Mouse (Mus musculus) lung, embryonic 14.5 days (tissue): ENCODE data around the gene Strada. TPM values are rescaled to one million over a fixed set of nuclear protein-coding genes. Genes with fewer than 3 reads are reported as not detected.
A peak's percentile ranks its signal among the peaks of the same experiment; 100 is the strongest.
"Not testable (repeated sequence)": the region's sequence is repeated elsewhere in the genome, so short reads cannot be mapped to it uniquely, and the experiment has no call there.

Source experiments
- ATAC-seq: fragments of 200-750 bp; cut with Nextera tagmentation; 2 replicates; pipeline ENCODE4 v1.8.0; 2017; ENCODE audit warnings: mild to moderate bottlenecking, moderate TSS enrichment, moderate library complexity; ENCODE audit not compliant: insufficient read depth
- DNase-seq: peaks from one replicate; pipeline ENCODE4 v3.0.0-alpha.2; 2015
- H3K27ac ChIP-seq: fragments of 300-500 bp; sonication (generic); 2 replicates; pipeline ENCODE4 v1.5.1; 2014; ENCODE audit warnings: low read depth, mild to moderate bottlenecking, moderate library complexity
- H3K27me3 ChIP-seq: fragments of 300-500 bp; sonication (generic); 2 replicates; pipeline ENCODE4 v1.6.1; 2014; ENCODE audit warnings: low read length, control low read depth; ENCODE audit not compliant: insufficient read depth
- H3K36me3 ChIP-seq: fragments of 300-500 bp; sonication (generic); 2 replicates; pipeline ENCODE4 v1.6.1; 2014; ENCODE audit warnings: control low read depth; ENCODE audit not compliant: insufficient read depth
- H3K4me1 ChIP-seq: fragments of 300-500 bp; sonication (generic); 2 replicates; pipeline ENCODE4 v1.6.1; 2014; ENCODE audit warnings: antibody characterized with exemption, control low read depth; ENCODE audit not compliant: insufficient read depth
- H3K4me2 ChIP-seq: fragments of 300-500 bp; sonication (generic); 2 replicates; pipeline ENCODE4 v1.6.1; 2014; ENCODE audit warnings: mild to moderate bottlenecking
- H3K4me3 ChIP-seq: fragments of 300-500 bp; sonication (generic); 2 replicates; pipeline ENCODE4 v1.5.1; 2014; ENCODE audit warnings: low read depth, low read length
- H3K9ac ChIP-seq: fragments of 300-500 bp; sonication (generic); 2 replicates; pipeline ENCODE4 v1.6.1; 2014
- H3K9me3 ChIP-seq: fragments of 300-500 bp; sonication (generic); 2 replicates; pipeline ENCODE4 v1.6.1; 2016; ENCODE audit warnings: low read depth, low read length, control low read depth
- CTCF ChIP-seq: IDR thresholded peaks from 2 replicates; pipeline ENCODE4 v1.5.1; 2016; ENCODE audit warnings: antibody characterized with exemption, low read depth
- WGBS: fragments of 180-500 bp; shearing (Covaris S2); extraction: QIAGEN DNeasy Blood & Tissue Kit; methylation state at CpG from one replicate; pipeline ENCODE4 v1.1.7; 2014; 5-methylcytosine and 5-hydroxymethylcytosine counted together
- polyA plus RNA-seq: library from polyadenylated mRNA; unstranded; fragments of >200 nt; fragmentation: Nextera tagmentation; extraction: Ambion mirVana; gene quantifications from 2 replicates; pipeline ENCODE4 v1.2.1, GENCODE M21; 2014

Strada gene
- polyA plus RNA-seq = 31.7 and 32.6 TPM in 2 replicates

DNA sequence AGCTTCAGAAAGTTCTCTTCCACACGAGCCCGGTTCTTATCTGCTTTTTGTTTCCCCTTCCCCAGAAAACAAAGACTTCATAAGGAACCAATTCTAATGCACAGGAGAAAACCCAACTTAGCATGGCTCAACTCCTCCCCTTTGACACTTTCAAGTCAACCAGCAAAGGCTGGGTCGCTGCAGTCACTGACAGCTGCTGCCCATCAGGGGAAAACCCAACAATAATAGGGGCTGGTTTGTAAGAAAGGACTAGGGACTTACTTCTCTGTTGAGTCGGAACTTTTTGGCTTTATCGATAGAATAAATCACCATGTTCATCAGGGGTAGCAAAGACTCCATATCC is at the start of gene Strada:
Gene Strada (minus strand): TSS at position 46 of the 343 bp plus-strand sequence.
- H3K4me2 ChIP-seq = no peak within 1 kb of the TSS
- no peaks in the 10 kb centered on the region for H3K4me1 ChIP-seq
- 80% methylated on average over 5 of the region's 5 CpGs for WGBS
- no peak within 1 kb of the TSS for H3K4me3 ChIP-seq
- peaks cover 90% of the 10 kb centered on the region for H3K36me3 ChIP-seq
- no peaks in the 10 kb centered on the region for H3K9me3 ChIP-seq
- no peaks in the 10 kb centered on the region for H3K27me3 ChIP-seq
- no peak within 1 kb of the TSS for H3K9ac ChIP-seq
- H3K27ac ChIP-seq = no peak within 1 kb of the TSS
- no peak for DNase-seq
- ATAC-seq = no peak
- no peak for TF ChIP-seq CTCF

GRCm38 (mm10) chr11:106249326-106249725 is 47.4 kb upstream of the Strada start:
- DNase-seq = no peak
- no peak for ATAC-seq
- peaks cover 5% of the 10 kb centered on the region; the same call in 1 of the 2 replicates for H3K9me3 ChIP-seq
- H3K4me2 ChIP-seq = no peak overlapping the region
- H3K4me3 ChIP-seq = no peak overlapping the region
- no peak overlapping the region for H3K9ac ChIP-seq
- no peaks in the 10 kb centered on the region for H3K4me1 ChIP-seq
- WGBS = 81% methylated on average over 7 of the region's 7 CpGs
- H3K27ac ChIP-seq = no peak overlapping the region
- no peaks in the 10 kb centered on the region for H3K27me3 ChIP-seq
- peaks cover 96% of the 10 kb centered on the region for H3K36me3 ChIP-seq
- no peak for TF ChIP-seq CTCF

- no peak for ATAC-seq
- H3K4me3 ChIP-seq = no peak overlapping the region
- H3K4me1 ChIP-seq = no peaks in the 10 kb centered on the region
- H3K36me3 ChIP-seq = peaks cover 99% of the 10 kb centered on the region
- H3K27ac ChIP-seq = no peak overlapping the region
- WGBS = 83% methylated on average over 1 of the region's 1 CpGs
- H3K27me3 ChIP-seq = no peaks in the 10 kb centered on the region
- H3K9me3 ChIP-seq = peaks cover 5% of the 10 kb centered on the region; the same call in 1 of the 2 replicates
- H3K9ac ChIP-seq = no peak overlapping the region
- TF ChIP-seq CTCF = peak; percentile 42
- peak; percentile 44 for DNase-seq
- no peak overlapping the region for H3K4me2 ChIP-seq
These were observed 44.9 kb upstream of the Strada start for GRCm38 (mm10) chr11:106246834-106247233.

GRCm38 (mm10) chr11:106233978-106234377 is 32.0 kb upstream of the Strada start:
- DNase-seq, H3K27me3 ChIP-seq, H3K4me1 ChIP-seq, H3K27ac ChIP-seq, ATAC-seq, H3K4me2 ChIP-seq, H3K4me3 ChIP-seq, H3K9ac ChIP-seq, H3K9me3 ChIP-seq: not testable (repeated sequence)
- 0 out of 2 replicates have a peak, but pooled peaks have one; percentile 17 for TF ChIP-seq CTCF
- peaks cover 81% of the 10 kb centered on the region for H3K36me3 ChIP-seq
- WGBS = 73% methylated on average over 8 of the region's 8 CpGs

GRCm38 (mm10) chr11:106220603-106221002 is 18.6 kb upstream of the Strada start:
- no peak overlapping the region for H3K4me3 ChIP-seq
- no peak overlapping the region for H3K4me2 ChIP-seq
- TF ChIP-seq CTCF = no peak
- peaks cover 9% of the 10 kb centered on the region for H3K4me1 ChIP-seq
- WGBS = 86% methylated on average over 3 of the region's 3 CpGs
- ATAC-seq (no peak), DNase-seq (no peak)
- no peak overlapping the region for H3K27ac ChIP-seq
- peaks cover 21% of the 10 kb centered on the region for H3K36me3 ChIP-seq
- no peaks in the 10 kb centered on the region for H3K27me3 ChIP-seq
- H3K9ac ChIP-seq = no peak overlapping the region
- no peaks in the 10 kb centered on the region for H3K9me3 ChIP-seq

GRCm38 (mm10) chr11:106216730-106217490 is 14.9 kb upstream of the Strada start, which contains the start of gene Ddx42:
Ddx42 (plus strand) TSS chr11:106216926.
- Histone ChIP-seq H3K9ac (peak within 1 kb of the TSS; percentile 95), H3K27me3 (no peaks in the 10 kb centered on the region), H3K27ac (peak within 1 kb of the TSS; percentile 98), H3K36me3 (peaks cover 15% of the 10 kb centered on the region), H3K4me3 (peak within 1 kb of the TSS; percentile 93), H3K4me2 (peak within 1 kb of the TSS; percentile 89), H3K4me1 (peaks cover 19% of the 10 kb centered on the region), H3K9me3 (no peaks in the 10 kb centered on the region)
- DNase-seq = peak; percentile 99
- ATAC-seq = peak; percentile 94
- WGBS = under 1% methylated on average over 70 of the region's 70 CpGs
- TF ChIP-seq CTCF = no peak

- H3K4me3 ChIP-seq = peak within 1 kb of the TSS; percentile 93
- H3K4me2 ChIP-seq = peak within 1 kb of the TSS; percentile 89
- no peak for TF ChIP-seq CTCF
- under 1% methylated on average over 46 of the region's 46 CpGs for WGBS
- peak within 1 kb of the TSS; percentile 98 for H3K27ac ChIP-seq
- DNase-seq (peak; percentile 99), ATAC-seq (peak; percentile 98)
- H3K4me1 ChIP-seq = peaks cover 19% of the 10 kb centered on the region
- peaks cover 23% of the 10 kb centered on the region for H3K36me3 ChIP-seq
- no peaks in the 10 kb centered on the region for H3K9me3 ChIP-seq
- peak within 1 kb of the TSS; percentile 95 for H3K9ac ChIP-seq
- H3K27me3 ChIP-seq = no peaks in the 10 kb centered on the region
These were observed 14.2 kb upstream of the Strada start, which contains the start of gene Ccdc47 for GRCm38 (mm10) chr11:106215927-106216729. Ccdc47 (minus strand) TSS chr11:106216344.
